Mouse (Mus musculus) spleen, postnatal 0 days (tissue): ENCODE results near the gene Olfr975. TPM values are rescaled to one million over a fixed set of nuclear protein-coding genes. Genes with fewer than 3 reads are reported as not detected.

ENCODE experiments used
- polyA plus RNA-seq: library from polyadenylated mRNA; unstranded; fragments of >200 nt; fragmentation: Nextera tagmentation; extraction: Ambion mirVana; gene quantifications from 2 replicates; pipeline ENCODE4 v1.2.1, GENCODE M21; 2015

Olfr975 gene
- polyA plus RNA-seq: not detected in 2 replicates

GRCm38 (mm10) chr9:39951946-39952345 is at the start of gene Olfr975:
Gene Olfr975, minus strand, starts transcription at chr9:39952046.

GRCm38 (mm10) chr9:39991813-39992212 is 40.0 kb upstream of the Olfr975 start, which contains the start of gene Olfr978:
Gene Olfr978, plus strand, starts transcription at chr9:39992113.

GRCm38 (mm10) chr9:39961033-39961432 is 9.2 kb upstream of the Olfr975 start, which contains the start of gene Olfr976:
Gene Olfr976, minus strand, starts transcription at chr9:39961133.

GRCm38 (mm10) chr9:39937201-39937600 is 14.6 kb downstream of the Olfr975 start, which contains the start of gene Olfr974:
Gene Olfr974, plus strand, starts transcription at chr9:39937501.

GRCm38 (mm10) chr9:39907036-39907435 is 44.8 kb downstream of the Olfr975 start, which contains the start of gene Olfr229:
Gene Olfr229, plus strand, starts transcription at chr9:39907336.

Other genes starting within 250 kb of the Olfr975 start
- gene Olfr149, start 244.9 kb downstream of the Olfr975 start, polyA plus RNA-seq: not detected in 2 replicates
- not detected in 2 replicates for gene Olfr965, start 240.7 kb downstream of the Olfr975 start, polyA plus RNA-seq
- gene Olfr150, start 221.1 kb downstream of the Olfr975 start, polyA plus RNA-seq: not detected in 2 replicates
- not detected in 2 replicates for gene Olfr967, start 205.8 kb downstream of the Olfr975 start, polyA plus RNA-seq
- gene Olfr968, start 168.8 kb downstream of the Olfr975 start, polyA plus RNA-seq: not detected in 2 replicates
- gene Olfr969, start 161.1 kb downstream of the Olfr975 start, polyA plus RNA-seq: not detected in 2 replicates
- gene Olfr970, start 143.2 kb downstream of the Olfr975 start, polyA plus RNA-seq: not detected in 2 replicates
- gene Olfr971, start 115.2 kb downstream of the Olfr975 start, polyA plus RNA-seq: not detected in 2 replicates
- not detected in 2 replicates for gene Olfr972, start 85.6 kb downstream of the Olfr975 start, polyA plus RNA-seq
- not detected in 2 replicates for gene Olfr229, start 44.7 kb downstream of the Olfr975 start, polyA plus RNA-seq
- gene Olfr974, start 14.5 kb downstream of the Olfr975 start, polyA plus RNA-seq: not detected in 2 replicates
- gene Olfr976, start 9.1 kb upstream of the Olfr975 start, polyA plus RNA-seq: not detected in 2 replicates
- gene Olfr978, start 40.1 kb upstream of the Olfr975 start, polyA plus RNA-seq: not detected in 2 replicates
- not detected in 2 replicates for gene Olfr979, start 51.4 kb upstream of the Olfr975 start, polyA plus RNA-seq
- gene Olfr980, start 57.5 kb upstream of the Olfr975 start, polyA plus RNA-seq: not detected in 2 replicates
- gene Olfr981, start 69.4 kb upstream of the Olfr975 start, polyA plus RNA-seq: not detected in 2 replicates
- gene Olfr982, start 121.8 kb upstream of the Olfr975 start, polyA plus RNA-seq: not detected in 2 replicates
- not detected in 2 replicates for gene Olfr983, start 141.5 kb upstream of the Olfr975 start, polyA plus RNA-seq
- gene Olfr984, start 162.2 kb upstream of the Olfr975 start, polyA plus RNA-seq: not detected in 2 replicates
- gene Olfr985, start 178.1 kb upstream of the Olfr975 start, polyA plus RNA-seq: not detected in 2 replicates
- gene Tmem225, start 196.1 kb upstream of the Olfr975 start, polyA plus RNA-seq: not detected in 2 replicates
- gene Olfr986, start 228.9 kb upstream of the Olfr975 start, polyA plus RNA-seq: not detected in 2 replicates
- gene Zfp202, start 240.3 kb upstream of the Olfr975 start, polyA plus RNA-seq: 0.90 and 1.0 TPM in 2 replicates